Mouse (Mus musculus) heart, postnatal 10 days (tissue): ENCODE results near the gene Hbb-bs. TPM values are rescaled to one million over a fixed set of nuclear protein-coding genes. Genes with fewer than 3 reads are reported as not detected.
"Not testable (repeated sequence)": the region's sequence is repeated elsewhere in the genome, so short reads cannot be mapped to it uniquely, and the experiment has no call there.

Experiments used
- DNase-seq, 2 experiments: peaks; one replicate each; pipeline ENCODE4 v3.0.0; 2021
- intact Hi-C: fragments of 180-260 bp; cut with DNase I; formaldehyde crosslinking; loops from one replicate; pipeline ENCODE4 v1.15.1; 2025
- total RNA-seq, 2 experiments: library from RNA; stranded (reverse); gene quantifications; 2 replicates each; pipeline ENCODE4 v1.2.3; 2021

The Hbb-bs gene
- total RNA-seq, result 1,000 to 10,000 TPM; 4,406 to 9,811 TPM

DNA sequence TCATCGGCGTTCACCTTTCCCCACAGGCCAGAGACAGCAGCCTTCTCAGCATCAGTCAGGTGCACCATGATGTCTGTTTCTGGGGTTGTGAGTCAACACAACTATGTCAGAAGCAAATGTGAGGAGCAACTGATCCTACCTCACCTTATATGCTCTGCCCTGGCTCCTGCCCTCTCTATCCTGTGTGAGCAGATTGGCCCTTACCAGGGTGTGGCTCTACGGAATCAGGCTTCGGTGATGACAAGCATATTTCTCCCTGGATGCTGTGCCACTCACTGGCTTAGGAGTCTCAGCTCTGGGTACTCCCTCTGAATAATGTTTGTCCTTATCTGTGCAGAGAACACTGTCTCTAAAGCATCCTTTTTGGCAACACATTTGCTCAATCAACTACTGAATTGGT, at the start of gene Hbb-bs:
Gene Hbb-bs, minus strand, starts transcription at position 289 of the 400 bp plus-strand sequence.
- no peak for DNase-seq
- intact Hi-C loops, result no loop called here

DNA sequence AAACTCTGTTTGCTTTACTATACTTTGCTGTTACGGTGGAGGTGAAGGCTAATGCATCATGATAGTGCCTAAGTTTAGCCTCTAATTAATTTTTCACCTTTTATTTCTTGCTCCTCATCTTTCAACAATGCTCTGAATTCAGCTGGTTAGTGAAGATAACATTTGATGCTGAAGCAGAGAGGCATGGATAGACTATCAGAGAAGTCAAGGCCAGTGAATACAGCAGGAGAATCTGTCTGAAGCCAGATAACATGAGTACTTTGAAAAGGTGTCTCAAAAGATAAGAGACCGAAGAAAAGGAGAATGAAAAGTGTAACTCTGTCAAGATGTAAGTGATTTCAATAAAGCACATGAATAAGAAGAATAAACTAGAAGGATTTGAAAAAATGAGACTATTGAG, 49.2 kb upstream of the Hbb-bs start:
- no peak for DNase-seq
- intact Hi-C loops, result no loop called here

DNA sequence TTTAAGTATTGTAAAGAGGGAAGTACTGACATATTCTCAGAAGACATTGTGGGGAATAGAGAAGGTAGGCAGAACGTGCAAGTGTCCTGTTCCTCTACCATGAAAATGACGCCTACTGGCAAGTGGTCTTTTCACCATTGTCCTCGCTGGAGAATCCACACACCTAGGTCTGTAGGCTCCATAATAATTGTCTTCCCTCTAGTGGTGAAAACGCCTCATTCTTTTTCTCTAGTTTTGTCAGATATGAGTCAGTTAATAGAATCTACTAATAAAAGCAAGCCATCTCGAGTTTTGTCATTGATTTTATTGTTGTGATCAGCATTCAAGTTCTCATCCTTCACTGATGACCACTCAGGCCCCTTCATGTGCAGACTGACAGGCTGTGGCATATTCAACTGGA, 46.6 kb upstream of the Hbb-bs start:
- DNase-seq, result no peak
- intact Hi-C loops, result loop anchor here (5.0 kb wide), 2 partner anchors 82 to 1367 kb away; partner anchors contain the start of gene Olfr67

DNA sequence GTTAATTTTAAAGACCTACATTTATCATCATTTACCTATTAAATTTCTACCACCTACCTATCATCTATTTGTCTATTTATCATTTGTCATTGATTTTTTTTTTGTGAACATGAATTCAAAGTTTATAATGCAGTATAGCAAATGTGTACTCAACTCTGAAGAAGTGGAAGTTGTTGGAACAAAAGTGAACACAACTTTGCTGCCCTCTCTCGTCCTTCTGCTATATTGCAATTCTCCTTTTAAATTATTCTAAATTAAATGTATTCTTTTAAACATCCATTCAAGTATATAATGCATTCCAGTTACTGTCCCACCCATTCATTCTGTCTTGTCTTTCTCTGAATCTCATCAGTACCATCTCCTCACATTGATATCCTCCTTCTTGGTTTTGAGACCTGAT, 45.2 kb upstream of the Hbb-bs start:
- intact Hi-C loops, result loop anchor here (5.0 kb wide), 2 partner anchors 81 to 1366 kb away; partner anchors contain the start of gene Olfr67
- peak in 1 of 2 experiments; percentile 16 for DNase-seq

DNA sequence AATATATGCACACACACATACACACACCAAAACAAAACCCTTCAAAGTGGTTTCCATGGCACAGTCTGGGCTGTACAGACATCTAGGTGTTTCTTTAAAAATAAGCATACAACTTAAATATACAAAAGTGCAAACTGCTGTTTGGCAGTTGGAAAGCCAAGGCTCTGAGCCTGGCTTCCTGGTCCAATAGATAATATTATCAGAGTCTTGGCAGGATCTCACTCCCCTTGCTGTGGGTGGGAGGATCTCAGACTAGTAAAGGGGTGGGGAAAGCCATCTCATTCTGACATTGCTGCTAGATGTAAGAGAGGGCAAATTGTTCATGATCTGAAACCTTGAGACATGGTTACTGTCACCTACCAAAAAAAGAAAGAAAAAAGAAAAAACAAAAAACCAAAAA, 42.8 kb upstream of the Hbb-bs start:
- intact Hi-C loops, result loop anchor here (5.0 kb wide), 2 partner anchors 78 to 1363 kb away; partner anchors contain the start of gene Olfr67
- DNase-seq, result no peak

DNA sequence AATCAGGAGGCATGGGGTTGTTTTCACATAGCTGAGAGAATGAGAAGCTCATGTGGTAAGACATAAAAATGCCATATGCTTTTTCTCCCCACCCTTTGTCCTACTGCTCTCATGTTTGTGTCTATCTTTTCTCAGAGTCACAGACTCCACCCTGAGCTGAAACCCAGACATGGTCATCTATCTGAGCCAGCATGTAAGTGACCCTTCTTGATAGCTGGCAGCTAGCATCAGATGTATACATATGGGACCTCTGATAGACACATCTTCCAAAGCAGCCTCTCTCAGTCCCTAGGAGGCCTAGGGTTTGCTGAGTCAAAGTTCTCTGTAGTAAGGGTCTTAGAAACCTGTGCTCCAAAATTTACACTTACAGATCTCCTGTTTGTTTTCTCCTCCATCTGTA, 37.8 kb upstream of the Hbb-bs start:
- no peak for DNase-seq
- intact Hi-C loops, result no loop called here

DNA sequence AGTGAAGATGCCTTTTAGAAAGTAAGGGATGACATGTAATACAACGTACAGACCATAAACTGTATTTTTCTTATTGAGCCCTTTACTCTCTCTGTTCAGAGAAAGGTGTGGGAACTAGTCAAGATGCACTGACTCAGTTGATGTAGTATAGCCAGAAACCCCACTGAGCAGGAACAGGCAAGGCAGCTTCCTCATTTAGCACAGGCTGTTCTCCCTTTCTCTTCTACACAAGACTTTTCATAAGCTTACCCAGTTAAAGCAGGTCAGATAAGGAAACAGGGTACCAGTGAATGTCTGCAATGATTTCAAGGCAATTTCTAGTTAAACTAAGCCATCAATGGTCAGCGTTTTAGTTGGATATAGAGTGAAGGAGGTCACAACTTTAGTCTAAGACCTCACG, 33.6 kb upstream of the Hbb-bs start:
- no peak for DNase-seq
- intact Hi-C loops, result no loop called here

DNA sequence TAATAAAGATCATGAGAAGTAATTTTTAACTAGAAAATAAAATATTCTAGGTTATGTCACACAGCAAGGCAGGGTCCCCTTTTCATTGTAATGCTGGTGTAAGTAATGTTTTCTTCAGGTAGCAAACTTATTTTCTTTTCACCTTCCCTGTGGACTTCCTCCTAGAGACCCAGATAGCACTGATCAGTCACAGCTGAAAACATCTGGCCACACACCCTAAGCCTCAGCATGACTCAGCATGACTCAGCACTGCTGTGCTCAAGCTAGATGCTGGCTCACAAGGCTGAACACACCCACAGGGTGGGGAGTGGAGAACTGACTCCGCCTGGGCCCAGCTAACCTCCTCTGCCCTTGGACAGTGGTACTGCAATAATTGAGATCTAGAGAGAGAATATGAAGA, 33.0 kb upstream of the Hbb-bs start:
- intact Hi-C loops, result no loop called here
- peak; percentile 41 to 50 for DNase-seq

DNA sequence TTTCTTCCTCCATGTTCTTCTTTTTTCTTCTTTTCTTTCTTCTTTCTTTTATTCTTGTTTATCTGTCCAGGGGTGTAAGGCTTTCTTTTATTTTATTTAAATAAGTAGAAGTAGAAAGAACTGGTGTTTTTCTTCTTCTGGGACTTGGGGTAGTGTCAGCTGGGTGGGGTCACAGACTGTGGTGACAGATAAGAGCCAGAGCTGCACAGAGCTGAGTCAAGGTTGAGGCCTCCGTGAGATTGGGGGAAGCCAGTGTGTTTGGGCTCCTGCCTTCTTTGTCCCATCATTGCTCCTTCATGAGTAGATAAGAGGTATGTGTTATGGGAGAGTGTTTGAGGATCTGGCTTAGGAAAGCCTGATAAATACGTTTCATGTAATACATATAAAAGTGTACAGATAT, 31.2 kb upstream of the Hbb-bs start:
- intact Hi-C loops, result no loop called here
- DNase-seq, result peak in 1 of 2 experiments; percentile 1

DNA sequence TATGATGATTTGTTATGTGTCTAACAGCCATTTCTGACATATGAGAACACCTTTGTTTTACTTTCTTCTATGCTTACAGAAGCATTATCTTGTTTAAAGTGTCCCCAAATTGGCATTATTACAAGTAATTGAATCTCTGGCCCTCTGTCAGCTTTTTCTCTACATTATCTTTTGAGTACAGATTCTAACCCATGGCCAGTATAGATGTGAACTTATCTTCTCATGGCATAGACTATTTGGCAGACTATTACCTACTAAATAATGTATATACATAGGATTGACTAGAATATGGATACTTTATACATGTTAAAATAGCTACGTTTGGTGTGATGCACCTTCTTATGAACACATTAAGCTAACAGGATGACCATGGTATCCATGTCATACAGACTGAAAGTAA, 26.8 kb upstream of the Hbb-bs start:
- intact Hi-C loops, result no loop called here

DNA sequence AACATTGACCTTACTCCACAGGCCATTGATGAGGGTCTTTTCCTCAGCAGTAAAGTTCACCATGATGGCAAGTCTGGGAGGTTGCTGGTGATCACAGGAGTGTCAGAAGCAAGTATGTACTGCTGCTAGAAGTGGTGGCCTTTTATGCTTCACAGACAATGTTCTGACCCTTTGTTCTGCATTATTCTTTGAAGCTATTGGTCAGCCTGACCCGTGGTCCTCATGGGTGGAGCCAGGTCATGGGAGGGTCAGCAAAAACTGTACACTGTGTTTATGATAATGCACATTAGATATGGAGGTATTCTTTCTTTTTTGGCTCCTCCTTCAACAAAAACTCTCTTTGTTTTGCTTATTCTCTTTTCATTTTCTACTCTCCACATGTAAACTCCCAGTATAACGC, 25.2 kb upstream of the Hbb-bs start, which contains the start of gene Hbb-y:
Gene Hbb-y, minus strand, starts transcription at position 127 of the 400 bp plus-strand sequence.
- intact Hi-C loops, result no loop called here
- no peak for DNase-seq

More for the DNA sequence above, 26.8 kb upstream of the Hbb-bs start:
- no peak for DNase-seq

DNA sequence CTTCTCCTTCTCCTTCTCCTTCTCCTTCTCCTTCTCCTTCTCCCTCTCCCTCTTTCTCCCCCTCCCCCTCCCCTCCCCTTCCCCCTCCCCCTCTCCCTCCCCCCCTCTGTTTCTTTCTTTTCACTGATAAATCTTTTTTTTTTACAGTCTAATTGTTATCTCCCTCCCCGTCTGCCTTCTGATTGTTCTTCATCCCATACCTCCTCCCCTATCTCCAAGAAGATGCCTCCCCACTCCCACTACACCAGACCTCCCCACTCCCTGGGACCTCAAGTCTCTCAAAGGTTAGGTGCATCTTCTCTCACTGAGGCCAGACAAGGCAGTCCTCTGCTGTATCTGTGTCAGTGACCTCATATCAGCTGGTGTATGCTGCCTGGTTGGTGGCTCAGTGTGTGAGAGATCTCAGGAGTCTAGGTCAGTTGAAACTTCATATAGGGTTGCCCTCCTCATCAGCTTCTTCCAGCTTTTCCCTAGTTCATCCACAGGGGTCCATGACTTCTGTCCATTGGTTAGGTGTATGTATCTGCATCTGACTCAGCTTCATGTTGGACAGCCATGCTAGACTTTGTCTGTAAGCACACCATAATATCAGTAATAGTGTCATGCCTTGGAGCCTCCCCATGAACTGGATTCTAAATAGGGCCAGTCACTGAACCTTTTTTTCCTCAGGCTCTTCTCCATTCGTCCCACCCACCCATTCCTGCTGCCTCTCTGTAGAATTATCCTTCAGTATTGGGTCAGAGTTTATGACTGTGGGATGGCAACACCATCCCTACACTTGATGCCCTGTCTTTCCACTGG, 16.8 kb upstream of the Hbb-bs start:
- DNase-seq, result no peak
- intact Hi-C loops, result no loop called here

DNA sequence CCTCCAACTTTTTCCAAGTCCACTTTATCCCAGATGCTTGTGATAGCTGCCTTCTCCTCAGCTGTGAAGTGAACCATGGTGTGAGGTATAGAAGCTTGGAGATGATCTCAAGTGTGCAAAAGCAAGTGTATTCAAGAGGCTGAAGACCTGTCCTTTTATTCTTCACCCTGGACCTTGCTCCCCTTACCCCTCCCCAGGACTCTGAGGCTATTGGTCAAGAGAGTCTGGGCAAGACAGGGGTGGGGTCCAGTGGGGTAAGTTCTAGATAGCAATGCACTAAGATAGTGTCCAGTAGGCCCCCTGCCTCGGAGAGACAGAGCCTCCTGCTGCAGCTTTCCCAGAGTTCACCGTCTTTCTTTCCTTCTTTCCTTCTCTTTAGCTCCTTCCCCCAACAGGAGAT, 15.1 kb upstream of the Hbb-bs start, which contains the start of gene Hbb-bh1:
Gene Hbb-bh1, minus strand, starts transcription at position 131 of the 400 bp plus-strand sequence.
- intact Hi-C loops, result no loop called here

DNA sequence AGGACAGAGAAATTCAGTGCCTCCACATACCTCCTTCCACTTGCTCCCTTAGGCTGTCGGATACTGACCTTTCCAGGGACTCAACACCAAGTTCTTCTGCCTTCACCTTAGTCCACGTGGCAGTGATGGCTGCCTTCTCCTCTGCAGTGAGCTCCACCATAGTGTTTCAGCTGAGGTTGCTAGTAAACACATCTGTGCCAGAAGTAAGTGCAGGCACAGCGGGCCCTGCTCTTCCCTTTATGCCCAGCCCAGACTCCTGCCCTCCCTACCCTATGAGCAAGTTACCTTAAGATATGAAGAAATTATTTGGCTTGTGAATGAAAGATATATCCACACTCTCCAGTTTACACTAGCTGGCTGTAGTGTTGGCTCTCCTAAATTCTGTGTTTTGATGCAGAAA, 12.4 kb upstream of the Hbb-bs start, which contains the start of gene Hbb-bh2:
Gene Hbb-bh2, minus strand, starts transcription at position 253 of the 400 bp plus-strand sequence.
- intact Hi-C loops, result no loop called here
- DNase-seq, result no peak

More for the DNA sequence above, 15.1 kb upstream of the Hbb-bs start, which contains the start of gene Hbb-bh1:
- DNase-seq, result no peak

DNA sequence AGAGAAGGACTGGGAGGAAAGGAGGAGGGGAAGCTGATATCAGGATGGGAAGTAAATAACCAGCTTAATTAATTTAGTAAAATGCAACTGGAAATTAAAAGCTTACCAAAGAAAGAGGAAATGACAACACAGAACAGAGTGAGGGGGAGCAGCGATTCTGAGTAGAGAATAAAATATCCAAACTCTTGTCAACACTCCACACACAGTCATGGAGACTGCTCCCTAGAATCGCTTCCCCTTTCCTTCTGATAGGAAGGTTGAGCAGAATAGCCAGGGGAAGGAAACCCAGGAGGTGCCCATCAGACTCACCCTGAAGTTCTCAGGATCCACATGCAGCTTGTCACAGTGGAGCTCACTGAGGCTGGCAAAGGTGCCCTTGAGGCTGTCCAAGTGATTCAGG, 757 bp downstream of the Hbb-bs start:
- intact Hi-C loops, DNase-seq: not testable (repeated sequence)

DNA sequence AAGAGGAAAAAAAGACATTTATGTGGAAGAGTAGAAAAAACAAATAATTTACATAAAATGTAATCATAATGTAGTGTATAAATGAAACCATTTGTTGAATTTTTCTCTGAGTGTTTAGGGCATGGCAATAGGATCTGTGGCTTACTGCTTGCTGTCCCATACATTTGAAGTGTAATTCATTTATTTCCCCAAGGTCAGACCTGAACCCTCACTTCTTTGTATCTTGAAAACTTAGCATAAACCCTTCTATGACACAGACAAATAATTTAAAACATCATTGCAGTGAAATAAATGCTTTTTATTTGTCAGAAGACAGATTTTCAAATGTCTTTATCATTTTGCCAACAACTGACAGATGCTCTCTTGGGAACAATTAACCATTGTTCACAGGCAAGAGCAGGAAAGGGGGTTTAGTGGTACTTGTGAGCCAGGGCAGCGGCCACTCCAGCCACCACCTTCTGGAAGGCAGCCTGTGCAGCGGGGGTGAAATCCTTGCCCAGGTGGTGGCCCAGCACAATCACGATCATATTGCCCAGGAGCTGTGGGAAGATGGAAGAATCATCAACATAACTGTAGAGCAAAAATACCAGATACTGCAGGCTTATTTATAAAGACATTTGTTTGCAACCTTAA, 1.5 kb downstream of the Hbb-bs start:
- no peak for DNase-seq
- intact Hi-C loops, result no loop called here

DNA sequence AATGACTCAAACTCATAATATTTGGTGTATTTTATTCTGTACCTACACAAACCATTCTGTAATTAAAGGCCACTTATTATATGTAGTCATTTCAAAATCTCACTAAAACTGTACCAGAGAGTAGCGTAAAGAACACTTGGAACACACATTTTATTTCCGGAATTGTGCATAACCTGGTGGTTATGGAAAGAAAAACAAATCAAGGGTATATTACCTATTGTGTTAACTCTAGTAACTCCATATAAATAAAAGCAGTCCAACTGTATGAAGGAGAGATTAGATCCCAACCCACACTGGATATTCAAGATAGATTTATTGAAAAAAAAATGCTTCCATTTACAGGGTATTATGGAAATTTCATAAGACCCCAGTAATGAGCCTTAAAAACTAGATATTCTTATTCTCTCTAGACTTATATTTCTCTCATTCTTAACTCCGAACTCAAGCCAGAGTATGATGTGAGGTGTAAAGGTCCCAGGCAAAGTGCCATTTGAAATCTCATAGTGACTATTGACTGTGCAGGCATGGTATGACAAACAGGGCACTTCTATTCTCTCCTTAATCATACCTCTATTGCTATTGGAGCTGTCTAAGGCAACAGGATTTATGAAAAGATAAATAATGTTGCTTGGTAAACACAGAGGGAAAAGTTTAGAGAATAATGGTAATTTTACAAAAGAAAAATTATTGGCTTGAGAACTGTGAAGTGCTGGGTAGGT, 2.2 kb downstream of the Hbb-bs start:
- DNase-seq, result no peak
- intact Hi-C loops, result no loop called here

DNA sequence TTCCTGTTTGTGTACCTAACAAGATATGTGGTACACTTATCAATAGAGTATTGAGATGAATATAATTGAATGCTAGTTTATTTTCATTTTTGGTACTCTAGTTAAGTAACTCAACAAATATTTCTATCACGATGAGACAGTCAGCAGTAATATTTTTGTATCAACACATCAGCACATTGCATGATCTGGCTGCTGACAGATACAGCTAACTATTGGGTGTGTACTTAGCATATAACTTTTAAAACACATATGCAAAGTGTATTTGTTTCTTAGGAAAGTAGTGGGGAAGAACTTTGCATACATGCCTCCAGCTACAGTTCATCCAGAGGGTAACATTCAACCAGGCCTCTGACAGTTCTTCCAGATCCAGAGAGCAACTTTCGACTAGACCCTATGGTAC, 3.3 kb downstream of the Hbb-bs start:
- intact Hi-C loops, result no loop called here
- DNase-seq, result no peak

DNA sequence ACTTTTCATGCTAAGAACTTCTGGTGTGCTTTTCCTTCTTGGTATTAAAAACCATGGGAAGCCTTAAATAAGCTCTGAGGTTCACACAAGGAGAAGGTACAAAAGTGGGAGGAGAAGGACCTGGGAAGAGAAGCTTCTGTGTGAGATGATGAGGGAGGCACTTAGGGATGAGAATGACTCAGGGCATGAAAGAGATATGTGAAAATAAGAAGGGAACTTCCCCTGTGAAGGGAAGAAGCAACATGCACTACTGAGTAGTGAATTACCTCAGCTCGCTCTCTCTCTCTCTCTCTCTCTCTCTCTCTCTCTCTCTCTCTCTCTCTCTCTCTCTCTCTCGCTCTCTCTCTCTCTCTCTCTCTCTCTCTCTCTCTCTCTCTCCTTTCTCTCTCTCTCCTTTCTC, 12.8 kb downstream of the Hbb-bs start:
- DNase-seq, result not testable (repeated sequence)

DNA sequence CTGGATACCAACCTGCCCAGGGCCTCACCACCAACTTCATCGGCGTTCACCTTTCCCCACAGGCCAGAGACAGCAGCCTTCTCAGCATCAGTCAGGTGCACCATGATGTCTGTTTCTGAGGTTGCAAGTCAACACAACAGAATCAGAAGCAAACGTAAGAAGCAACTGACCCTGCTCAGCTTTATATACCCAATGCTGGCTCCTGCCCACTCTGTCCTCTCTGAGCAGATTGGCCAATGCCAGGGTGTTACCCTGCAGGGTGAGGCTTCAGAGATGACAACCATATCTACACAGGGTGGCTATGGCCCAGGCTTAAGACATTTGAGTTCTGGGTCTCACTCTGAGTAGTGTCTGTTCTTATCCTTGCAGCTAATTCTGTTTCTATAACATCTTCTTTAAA, 14.1 kb downstream of the Hbb-bs start, which contains the start of gene Hbb-bt:
Gene Hbb-bt, minus strand, starts transcription at position 231 of the 400 bp plus-strand sequence.
- DNase-seq, result no peak
- intact Hi-C loops, result no loop called here

More for the DNA sequence above, 12.8 kb downstream of the Hbb-bs start:
- intact Hi-C loops, result not testable (repeated sequence)

DNA sequence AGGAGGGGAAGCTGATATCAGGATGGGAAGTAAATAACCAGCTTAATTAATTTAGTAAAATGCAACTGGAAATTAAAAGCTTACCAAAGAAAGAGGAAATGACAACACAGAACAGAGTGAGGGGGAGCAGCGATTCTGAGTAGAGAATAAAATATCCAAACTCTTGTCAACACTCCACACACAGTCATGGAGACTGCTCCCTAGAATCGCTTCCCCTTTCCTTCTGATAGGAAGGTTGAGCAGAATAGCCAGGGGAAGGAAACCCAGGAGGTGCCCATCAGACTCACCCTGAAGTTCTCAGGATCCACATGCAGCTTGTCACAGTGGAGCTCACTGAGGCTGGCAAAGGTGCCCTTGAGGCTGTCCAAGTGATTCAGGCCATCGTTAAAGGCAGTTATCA, 14.7 kb downstream of the Hbb-bs start:
- DNase-seq, intact Hi-C loops: not testable (repeated sequence)
